Mouse (Mus musculus) lung, embryonic 16.5 days (tissue): ENCODE measurements around the gene Kiss1r. TPM values are rescaled to one million over a fixed set of nuclear protein-coding genes. Genes with fewer than 3 reads are reported as not detected.
A peak's percentile ranks its signal among the peaks of the same experiment; 100 is the strongest.

ENCODE experiments used
- ATAC-seq: fragments of 200-750 bp; cut with Nextera tagmentation; 2 replicates; pipeline ENCODE4 v1.8.0; 2017; ENCODE audit warnings: low read depth, mild to moderate bottlenecking, moderate library complexity
- H3K27ac ChIP-seq: fragments of 300-500 bp; sonication (generic); 2 replicates; pipeline ENCODE4 v1.5.1; 2014; ENCODE audit warnings: mild to moderate bottlenecking, control low read depth, low read length
- H3K27me3 ChIP-seq: fragments of 300-500 bp; sonication (generic); 2 replicates; pipeline ENCODE4 v1.6.1; 2014; ENCODE audit warnings: low read depth, low read length, mixed read lengths; ENCODE audit not compliant: control insufficient read depth, insufficient read depth
- H3K36me3 ChIP-seq: fragments of 300-500 bp; sonication (generic); 2 replicates; pipeline ENCODE4 v1.6.1; 2014; ENCODE audit warnings: low read length; ENCODE audit not compliant: control insufficient read depth, insufficient read depth
- H3K4me1 ChIP-seq: fragments of 300-500 bp; sonication (generic); replicated peaks from 2 replicates; pipeline ENCODE4 v1.6.1; 2014; ENCODE audit warnings: low read length, mixed read lengths; ENCODE audit not compliant: control insufficient read depth, insufficient read depth
- H3K4me2 ChIP-seq: fragments of 300-500 bp; sonication (generic); 2 replicates; pipeline ENCODE4 v1.6.1; 2014; ENCODE audit warnings: low read depth, low read length, control low read depth
- H3K4me3 ChIP-seq: fragments of 300-500 bp; sonication (generic); 2 replicates; pipeline ENCODE4 v1.5.1; 2014; ENCODE audit warnings: mild to moderate bottlenecking, low read length, control low read depth
- H3K9ac ChIP-seq: fragments of 300-500 bp; sonication (generic); 2 replicates; pipeline ENCODE4 v1.6.1; 2014; ENCODE audit warnings: low read length, control low read depth
- H3K9me3 ChIP-seq: fragments of 300-500 bp; sonication (generic); 2 replicates; pipeline ENCODE4 v1.6.1; 2016; ENCODE audit warnings: low read length; ENCODE audit not compliant: control insufficient read depth
- WGBS: fragments of 180-500 bp; shearing (Covaris S2); extraction: QIAGEN DNeasy Blood & Tissue Kit; methylation state at CpG from one replicate; pipeline ENCODE4 v1.1.7; 2014; 5-methylcytosine and 5-hydroxymethylcytosine counted together
- polyA plus RNA-seq: library from polyadenylated mRNA; unstranded; fragments of >200 nt; fragmentation: Nextera tagmentation; extraction: Ambion mirVana; gene quantifications from 2 replicates; pipeline ENCODE4 v1.2.1, GENCODE M21; 2015

Gene Kiss1r
- polyA plus RNA-seq, 1 experiment from 2014 or later: 1.1 TPM

DNA sequence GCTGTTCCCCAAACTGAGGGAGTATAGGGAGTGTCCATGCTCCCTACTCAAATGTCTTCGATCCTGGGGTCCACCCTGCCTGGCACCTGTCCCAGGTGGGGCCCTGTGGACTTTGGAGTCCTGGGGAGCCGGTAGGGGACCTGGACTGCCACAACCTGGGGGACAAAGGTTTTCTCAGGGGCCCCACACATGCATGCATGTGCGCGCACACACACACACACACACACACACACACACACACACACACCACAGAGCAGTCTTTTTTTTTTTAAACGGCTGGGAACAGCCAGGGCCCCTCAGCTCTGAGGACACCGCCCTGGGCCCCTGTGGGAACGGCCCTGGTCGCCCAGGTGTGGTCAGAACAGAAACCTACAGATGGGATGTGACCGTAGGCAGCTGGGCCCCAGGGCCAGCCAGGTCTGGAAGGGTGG lies 26.7 kb downstream of the Kiss1r start:
- no peaks in the 10 kb centered on the region for H3K27me3 ChIP-seq
- WGBS: 66% methylated on average over 9 of the region's 9 CpGs
- H3K4me1 ChIP-seq: peaks cover 33% of the 10 kb centered on the region
- no peak overlapping the region for H3K9ac ChIP-seq
- no peaks in the 10 kb centered on the region for H3K9me3 ChIP-seq
- H3K27ac ChIP-seq: peak overlapping the region; percentile 26
- H3K4me3 ChIP-seq: no peak overlapping the region
- ATAC-seq: no peak
- H3K4me2 ChIP-seq: no peak overlapping the region
- H3K36me3 ChIP-seq: peaks cover 5% of the 10 kb centered on the region; the same call in 1 of the 2 replicates

DNA sequence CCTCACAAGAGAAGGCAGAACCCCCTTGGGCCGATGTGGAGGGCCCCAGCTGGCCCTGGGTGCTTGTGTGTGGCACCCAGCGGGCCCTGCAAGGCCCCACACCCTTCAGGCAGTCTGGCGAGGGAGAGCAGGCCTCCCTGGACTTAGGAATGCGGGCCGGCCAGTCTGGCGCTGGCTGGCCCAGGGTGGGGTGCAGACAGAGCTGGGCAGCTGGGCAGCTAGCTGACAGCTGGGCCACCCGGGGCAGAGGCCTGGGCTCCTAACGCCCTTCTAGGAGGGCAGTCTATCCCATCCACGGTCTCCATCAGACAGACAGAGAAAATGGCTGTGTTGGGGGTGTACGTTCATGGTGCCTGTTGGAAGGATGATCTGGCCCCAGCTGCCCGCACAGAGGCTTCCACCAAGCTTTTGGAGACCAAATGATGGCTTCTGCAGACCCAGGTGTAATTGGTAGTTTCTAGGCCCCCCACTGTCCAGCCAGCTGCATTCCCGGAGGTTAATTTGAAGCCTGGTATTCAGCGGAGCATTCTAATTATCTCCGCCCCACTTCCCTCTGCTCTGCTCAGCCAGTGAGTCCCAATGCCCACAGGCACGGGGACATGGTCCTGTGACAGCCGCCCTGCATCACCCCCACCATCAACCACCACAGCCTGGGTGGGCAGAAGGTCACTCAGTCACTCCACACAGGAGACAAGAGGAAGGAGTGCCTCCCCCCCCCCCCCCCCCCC lies 28.9 kb downstream of the Kiss1r start:
- ATAC-seq: peak; percentile 83
- Histone ChIP-seq H3K27ac (peak overlapping the region; percentile 93), H3K4me2 (peak overlapping the region; percentile 27; the same call in 1 of the 2 replicates), H3K9me3 (no peaks in the 10 kb centered on the region), H3K9ac (peak overlapping the region; percentile 56), H3K27me3 (no peaks in the 10 kb centered on the region), H3K4me3 (no peak overlapping the region), H3K4me1 (peaks cover 31% of the 10 kb centered on the region), H3K36me3 (peaks cover 11% of the 10 kb centered on the region; the same call in 1 of the 2 replicates)
- WGBS: 28% methylated on average over 16 of the region's 16 CpGs

DNA sequence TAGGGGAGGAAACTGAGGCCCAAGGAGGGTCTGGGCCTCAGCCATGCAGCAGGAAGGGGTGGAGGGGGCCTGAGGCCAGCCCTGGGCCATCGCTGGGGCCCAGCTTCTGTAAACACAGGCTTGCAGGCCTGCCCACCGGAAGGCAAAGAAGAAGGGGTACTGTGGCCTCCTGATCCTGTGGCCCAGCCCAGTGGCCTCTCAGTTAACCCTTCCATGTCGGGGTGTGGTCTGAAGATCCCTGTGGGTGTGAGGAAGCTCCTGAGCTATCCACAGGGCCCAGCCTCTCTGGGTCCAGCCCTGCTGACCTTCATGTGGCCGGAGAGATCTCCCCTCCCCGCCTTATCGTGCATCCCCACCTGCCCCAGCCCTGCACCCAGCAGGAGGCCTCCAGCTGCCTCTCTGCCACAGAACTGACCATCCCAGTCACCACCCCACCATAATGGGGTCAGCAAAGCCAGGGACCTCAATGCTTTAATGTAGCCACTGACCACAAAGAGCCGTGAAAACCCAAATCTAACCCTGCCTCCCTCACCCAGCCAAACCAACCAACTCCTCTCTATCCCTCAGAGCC lies 30.1 kb downstream of the Kiss1r start:
- H3K9ac ChIP-seq: peak overlapping the region; percentile 34; the same call in 1 of the 2 replicates
- H3K4me2 ChIP-seq: no peak overlapping the region; the same call in 1 of the 2 replicates
- ATAC-seq: peak; percentile 24; the same call in 1 of the 2 replicates
- H3K27me3 ChIP-seq: no peaks in the 10 kb centered on the region
- 31% methylated on average over 7 of the region's 7 CpGs for WGBS
- no peak overlapping the region for H3K4me3 ChIP-seq
- H3K4me1 ChIP-seq: peaks cover 31% of the 10 kb centered on the region
- H3K9me3 ChIP-seq: no peaks in the 10 kb centered on the region
- peaks cover 20% of the 10 kb centered on the region for H3K36me3 ChIP-seq
- H3K27ac ChIP-seq: peak overlapping the region; percentile 93; the same call in 1 of the 2 replicates

GRCm38 (mm10) chr10:79947502-79947901 lies 30.7 kb downstream of the Kiss1r start:
- Histone ChIP-seq H3K4me3 (no peak overlapping the region), H3K4me2 (no peak overlapping the region), H3K4me1 (peaks cover 31% of the 10 kb centered on the region), H3K36me3 (peaks cover 18% of the 10 kb centered on the region), H3K27ac (no peak overlapping the region), H3K9ac (no peak overlapping the region), H3K9me3 (no peaks in the 10 kb centered on the region), H3K27me3 (no peaks in the 10 kb centered on the region)
- 60% methylated on average over 6 of the region's 6 CpGs for WGBS
- ATAC-seq: no peak

GRCm38 (mm10) chr10:79949873-79950272 lies 33.1 kb downstream of the Kiss1r start:
- no peak overlapping the region for H3K4me2 ChIP-seq
- no peaks in the 10 kb centered on the region for H3K27me3 ChIP-seq
- no peak overlapping the region for H3K27ac ChIP-seq
- no peak overlapping the region for H3K9ac ChIP-seq
- no peaks in the 10 kb centered on the region for H3K9me3 ChIP-seq
- peaks cover 18% of the 10 kb centered on the region for H3K36me3 ChIP-seq
- no peak for ATAC-seq
- peaks cover 21% of the 10 kb centered on the region for H3K4me1 ChIP-seq
- no peak overlapping the region for H3K4me3 ChIP-seq
- 84% methylated on average over 4 of the region's 4 CpGs for WGBS

GRCm38 (mm10) chr10:79950661-79951060 lies 33.9 kb downstream of the Kiss1r start:
- Histone ChIP-seq H3K4me3 (no peak overlapping the region), H3K4me2 (no peak overlapping the region), H3K9me3 (no peaks in the 10 kb centered on the region), H3K27me3 (no peaks in the 10 kb centered on the region), H3K9ac (no peak overlapping the region), H3K27ac (no peak overlapping the region), H3K4me1 (peaks cover 14% of the 10 kb centered on the region), H3K36me3 (peaks cover 18% of the 10 kb centered on the region)
- 80% methylated on average over 18 of the region's 18 CpGs for WGBS
- ATAC-seq: no peak

DNA sequence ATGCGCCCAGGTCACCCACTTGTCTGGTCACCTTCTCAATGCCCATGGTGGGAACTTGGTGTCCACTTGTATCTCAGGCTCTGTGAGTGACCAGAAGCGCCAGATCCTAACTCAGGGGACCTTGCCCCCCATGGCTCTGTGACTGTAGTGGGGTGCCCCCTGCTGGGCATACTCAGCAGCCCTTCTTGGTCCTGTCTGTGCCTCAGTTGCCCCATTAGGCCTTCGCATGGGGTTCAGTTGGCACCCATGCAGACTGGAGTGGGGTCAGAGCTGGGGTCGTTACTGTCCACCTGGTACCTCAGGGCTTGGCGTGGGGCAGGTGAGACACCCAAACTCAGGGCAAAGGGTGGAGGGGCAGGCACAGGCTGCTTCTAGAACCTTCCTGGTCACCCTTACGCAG lies 37.2 kb downstream of the Kiss1r start:
- H3K9me3 ChIP-seq: no peaks in the 10 kb centered on the region
- 78% methylated on average over 6 of the region's 6 CpGs for WGBS
- peak; percentile 29; the same call in 1 of the 2 replicates for ATAC-seq

GRCm38 (mm10) chr10:79955691-79956090 lies 38.9 kb downstream of the Kiss1r start:
- no peak for ATAC-seq
- Histone ChIP-seq H3K4me2 (no peak overlapping the region), H3K27ac (no peak overlapping the region), H3K27me3 (no peaks in the 10 kb centered on the region), H3K9ac (no peak overlapping the region), H3K9me3 (no peaks in the 10 kb centered on the region), H3K36me3 (peaks cover 11% of the 10 kb centered on the region), H3K4me1 (peaks cover 8% of the 10 kb centered on the region), H3K4me3 (no peak overlapping the region)
- 61% methylated on average over 9 of the region's 9 CpGs for whole genome bisulfite sequencing

More for the DNA sequence above, 37.2 kb downstream of the Kiss1r start:
- Histone ChIP-seq H3K27me3 (no peaks in the 10 kb centered on the region), H3K36me3 (peaks cover 18% of the 10 kb centered on the region), H3K9ac (no peak overlapping the region), H3K4me1 (peaks cover 6% of the 10 kb centered on the region), H3K4me3 (no peak overlapping the region), H3K4me2 (no peak overlapping the region), H3K27ac (no peak overlapping the region)

DNA sequence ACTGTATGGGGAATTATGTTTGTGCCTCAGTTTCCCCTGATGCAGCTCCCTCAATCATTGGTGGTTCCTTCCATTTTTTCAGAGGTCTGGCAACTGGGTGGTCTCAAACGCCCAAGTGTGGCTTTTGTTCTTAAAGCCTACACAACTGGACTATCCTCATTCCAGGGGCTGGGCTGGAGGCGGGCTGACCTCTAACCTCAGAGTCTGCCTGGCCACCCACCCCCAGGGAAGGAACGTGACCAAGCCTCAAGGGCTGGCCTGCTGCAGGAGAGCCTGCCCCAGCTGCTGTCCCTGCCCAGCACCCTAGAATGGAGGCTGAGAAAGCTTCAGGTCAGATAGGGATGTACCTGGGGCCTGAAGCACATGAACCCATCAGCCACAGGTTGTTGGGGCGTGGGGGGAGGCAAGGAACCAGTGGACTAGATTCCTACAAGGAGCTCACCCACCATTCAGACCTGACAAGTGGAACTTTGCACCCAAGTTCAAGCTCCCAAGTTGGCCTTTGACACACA lies 39.9 kb downstream of the Kiss1r start:
- no peak overlapping the region for H3K27ac ChIP-seq
- H3K36me3 ChIP-seq: peaks cover 1% of the 10 kb centered on the region
- H3K4me2 ChIP-seq: no peak overlapping the region
- H3K4me3 ChIP-seq: no peak overlapping the region
- H3K27me3 ChIP-seq: no peaks in the 10 kb centered on the region
- peak overlapping the region; percentile 15; the same call in 1 of the 2 replicates for H3K9ac ChIP-seq
- ATAC-seq: no peak
- no peaks in the 10 kb centered on the region for H3K9me3 ChIP-seq
- peaks cover 16% of the 10 kb centered on the region for H3K4me1 ChIP-seq
- 16% methylated on average over 4 of the region's 4 CpGs for WGBS
